Mouse (Mus musculus) heart, adult 2 months (tissue): ENCODE data around the gene Olfr382.

Experiments used
- CTCF ChIP-seq: fragments of 200-600 bp; IDR thresholded peaks from 2 replicates; pipeline ENCODE4 v1.8.1; 2022; ENCODE audit warnings: antibody characterized with exemption, mild to moderate bottlenecking, moderate library complexity
- EP300 ChIP-seq: fragments of 200-500 bp; IDR thresholded peaks from 2 replicates; pipeline ENCODE4 v1.6.1; 2011; ENCODE audit warnings: low read depth, low read length, control low read depth; ENCODE audit not compliant: insufficient read depth
- POLR2A ChIP-seq: fragments of 200-500 bp; IDR thresholded peaks from 2 replicates; pipeline ENCODE4 v1.6.1; 2011; ENCODE audit warnings: mild to moderate bottlenecking, low read depth, low read length, control low read depth; ENCODE audit not compliant: insufficient read depth

- TF ChIP-seq CTCF (no peak), POLR2A (no peak), EP300 (no peak)
Measured at GRCm38 (mm10) chr11:73517097-73517496, at the start of gene Olfr382.
